Mouse (Mus musculus) neural tube, embryonic 14.5 days (tissue): ENCODE measurements around the gene Hoxc8. TPM values are rescaled to one million over a fixed set of nuclear protein-coding genes. Genes with fewer than 3 reads are reported as not detected.

ENCODE experiments used
- ATAC-seq: fragments of 200-750 bp; cut with Nextera tagmentation; 2 replicates; pipeline ENCODE4 v1.8.0; 2017; ENCODE audit warnings: low read depth, mild to moderate bottlenecking, moderate TSS enrichment, moderate library complexity
- H3K27ac ChIP-seq: fragments of 300-500 bp; sonication (generic); 2 replicates; pipeline ENCODE4 v1.5.1; 2014; ENCODE audit warnings: low read depth, mild to moderate bottlenecking, control low read depth, low read length, moderate library complexity, mixed read lengths
- H3K27me3 ChIP-seq: fragments of 300-500 bp; sonication (generic); 2 replicates; pipeline ENCODE4 v1.6.1; 2014; ENCODE audit warnings: low read length; ENCODE audit not compliant: control insufficient read depth, insufficient read depth
- H3K36me3 ChIP-seq: fragments of 300-500 bp; sonication (generic); 2 replicates; pipeline ENCODE4 v1.6.1; 2014; ENCODE audit warnings: low read length, mixed read lengths; ENCODE audit not compliant: control insufficient read depth, insufficient read depth
- H3K4me1 ChIP-seq: fragments of 300-500 bp; sonication (generic); 2 replicates; pipeline ENCODE4 v1.6.1; 2014; ENCODE audit warnings: low read length; ENCODE audit not compliant: control insufficient read depth, insufficient read depth
- H3K4me2 ChIP-seq: fragments of 300-500 bp; sonication (generic); 2 replicates; pipeline ENCODE4 v1.6.1; 2014; ENCODE audit warnings: mild to moderate bottlenecking, low read depth, low read length, control low read depth
- H3K4me3 ChIP-seq: fragments of 300-500 bp; sonication (generic); 2 replicates; pipeline ENCODE4 v1.5.1; 2014; ENCODE audit warnings: low read depth, low read length, control low read depth, mixed read lengths
- H3K9ac ChIP-seq: fragments of 300-500 bp; sonication (generic); replicated peaks from 2 replicates; pipeline ENCODE4 v1.6.1; 2014; ENCODE audit warnings: low read depth, mild to moderate bottlenecking, control low read depth, low read length, mixed read lengths
- H3K9me3 ChIP-seq: fragments of 300-500 bp; sonication (generic); 2 replicates; pipeline ENCODE4 v1.6.1; 2016; ENCODE audit warnings: low read length; ENCODE audit not compliant: control insufficient read depth
- WGBS: fragments of 180-500 bp; shearing (Covaris S2); extraction: QIAGEN DNeasy Blood & Tissue Kit; methylation state at CpG from one replicate; pipeline ENCODE4 v1.1.7; 2014; 5-methylcytosine and 5-hydroxymethylcytosine counted together
- polyA plus RNA-seq: library from polyadenylated mRNA; unstranded; fragments of >200 nt; fragmentation: Nextera tagmentation; extraction: Ambion mirVana; gene quantifications from 2 replicates; pipeline ENCODE4 v1.2.1, GENCODE M21; 2014

The Hoxc8 gene
- polyA plus RNA-seq, 1 experiment from 2014 or later, result 50.1 TPM

- no peak for ATAC-seq
- H3K4me2 ChIP-seq, result peak overlapping the region; percentile 46; the same call in 1 of the 2 replicates
- peaks cover 38% of the 10 kb centered on the region for H3K27me3 ChIP-seq
- H3K4me1 ChIP-seq, result no peaks in the 10 kb centered on the region
- peak overlapping the region; percentile 69; the same call in 1 of the 2 replicates for H3K9ac ChIP-seq
- H3K9me3 ChIP-seq, result no peaks in the 10 kb centered on the region
- H3K36me3 ChIP-seq, result no peaks in the 10 kb centered on the region
- under 1% methylated on average over 6 of the region's 6 CpGs for WGBS
- no peak overlapping the region for H3K27ac ChIP-seq
- H3K4me3 ChIP-seq, result peak overlapping the region; percentile 35; the same call in 1 of the 2 replicates
Measured at GRCm38 (mm10) chr15:102953561-102953960, 36.8 kb upstream of the Hoxc8 start.

DNA sequence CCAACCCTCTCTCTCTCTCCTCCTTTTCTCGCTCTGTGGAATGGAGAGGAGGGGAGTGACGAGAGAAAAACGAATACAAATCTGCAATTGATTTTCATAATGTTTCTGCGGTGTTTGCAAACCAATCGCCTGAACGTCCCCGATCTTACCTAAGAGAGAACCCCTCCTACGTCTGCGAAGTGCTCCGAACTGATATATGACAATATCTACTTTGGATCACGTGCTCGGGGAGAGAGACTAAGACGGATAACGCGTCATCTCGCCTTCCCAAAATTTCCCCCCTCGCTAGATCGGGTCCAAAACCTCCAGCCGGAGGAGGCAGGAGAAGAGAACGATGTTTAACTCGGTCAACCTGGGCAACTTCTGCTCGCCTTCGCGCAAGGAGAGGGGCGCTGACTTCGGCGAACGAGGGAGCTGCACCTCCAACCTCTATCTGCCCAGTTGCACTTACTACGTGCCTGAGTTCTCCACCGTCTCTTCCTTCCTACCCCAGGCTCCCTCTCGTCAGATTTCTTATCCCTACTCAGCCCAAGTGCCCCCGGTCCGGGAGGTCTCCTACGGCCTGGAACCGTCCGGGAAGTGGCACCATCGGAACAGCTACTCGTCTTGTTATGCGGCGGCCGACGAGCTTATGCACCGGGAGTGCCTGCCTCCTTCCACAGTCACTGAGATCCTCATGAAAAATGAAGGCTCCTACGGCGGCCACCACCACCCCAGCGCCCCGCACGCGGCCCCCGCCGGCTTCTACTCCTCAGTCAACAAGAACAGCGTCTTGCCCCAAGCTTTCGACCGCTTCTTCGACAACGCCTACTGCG lies 36.0 kb upstream of the Hoxc8 start, which contains the start of gene Hoxc11:
Gene Hoxc11, plus strand, starts transcription at position 236 of the 815 bp plus-strand sequence.
- H3K36me3 ChIP-seq, result no peaks in the 10 kb centered on the region
- peak within 1 kb of the TSS; percentile 35 for H3K4me3 ChIP-seq
- under 1% methylated on average over 57 of the region's 57 CpGs for WGBS
- H3K9ac ChIP-seq, result peak within 1 kb of the TSS; percentile 69
- H3K4me1 ChIP-seq, result no peaks in the 10 kb centered on the region
- peaks cover 33% of the 10 kb centered on the region for H3K27me3 ChIP-seq
- H3K4me2 ChIP-seq, result peak within 1 kb of the TSS; percentile 46; the same call in 1 of the 2 replicates
- peak; percentile 35 for ATAC-seq
- no peaks in the 10 kb centered on the region for H3K9me3 ChIP-seq
- peak within 1 kb of the TSS; percentile 84 for H3K27ac ChIP-seq

DNA sequence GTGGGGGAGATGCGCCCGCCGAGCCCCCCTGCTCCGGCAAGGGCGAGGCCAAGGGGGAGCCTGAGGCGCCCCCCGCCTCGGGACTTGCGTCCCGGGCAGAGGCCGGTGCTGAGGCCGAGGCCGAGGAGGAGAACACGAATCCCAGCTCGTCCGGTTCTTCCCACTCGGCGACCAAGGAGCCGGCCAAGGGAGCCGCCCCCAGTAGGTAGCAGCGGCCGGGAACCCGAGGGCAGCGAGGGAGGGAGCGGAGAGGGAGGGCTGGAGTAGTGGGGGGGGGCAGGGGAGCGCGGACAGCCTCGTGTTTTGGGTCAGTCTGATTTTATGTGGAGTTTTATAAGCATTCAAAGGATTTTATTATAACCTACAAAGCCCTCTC lies 35.4 kb upstream of the Hoxc8 start:
- H3K4me3 ChIP-seq, result peak overlapping the region; percentile 35
- H3K27me3 ChIP-seq, result peaks cover 33% of the 10 kb centered on the region
- ATAC-seq, result no peak; the same call in 1 of the 2 replicates
- peak overlapping the region; percentile 69 for H3K9ac ChIP-seq
- peak overlapping the region; percentile 84 for H3K27ac ChIP-seq
- H3K4me1 ChIP-seq, result no peaks in the 10 kb centered on the region
- peak overlapping the region; percentile 46; the same call in 1 of the 2 replicates for H3K4me2 ChIP-seq
- H3K36me3 ChIP-seq, result no peaks in the 10 kb centered on the region
- WGBS, result 0% methylated on average over 27 of the region's 28 CpGs
- no peaks in the 10 kb centered on the region for H3K9me3 ChIP-seq

DNA sequence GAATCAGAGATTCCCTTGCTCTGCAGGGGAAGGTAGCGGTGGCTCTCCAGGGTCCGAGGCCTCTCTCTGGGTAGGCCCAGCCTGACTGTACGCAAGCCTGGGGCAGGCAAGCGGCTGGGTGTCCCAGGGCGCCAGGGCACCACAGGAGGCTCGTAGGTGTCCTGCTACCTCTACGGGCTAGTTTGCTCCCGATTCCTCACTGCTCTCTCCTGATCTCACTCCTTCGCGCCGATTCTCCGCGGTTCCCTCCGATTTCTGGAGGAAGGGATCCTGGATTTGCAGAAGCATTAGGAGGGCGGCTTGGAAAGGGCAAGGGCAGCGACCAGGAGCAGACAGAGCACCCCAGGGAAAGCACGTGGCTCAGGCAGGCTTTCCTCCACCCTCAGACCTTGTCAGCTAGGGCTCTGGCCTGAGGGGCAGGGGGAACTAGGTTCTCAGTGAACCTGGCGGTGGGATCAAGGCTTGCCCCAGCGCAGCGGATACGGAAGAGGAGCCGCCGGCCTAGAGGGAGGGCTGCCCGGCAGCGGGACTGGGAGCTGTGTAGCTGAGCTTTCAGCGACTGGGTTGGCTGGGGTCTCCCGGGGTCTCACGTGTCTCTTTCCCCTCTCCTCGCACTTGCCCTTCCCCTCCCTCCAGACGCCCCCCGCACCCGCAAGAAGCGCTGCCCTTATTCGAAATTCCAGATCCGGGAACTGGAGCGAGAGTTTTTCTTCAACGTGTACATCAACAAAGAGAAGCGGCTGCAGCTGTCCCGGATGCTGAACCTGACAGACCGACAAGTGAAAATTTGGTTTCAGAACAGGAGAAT lies 34.4 kb upstream of the Hoxc8 start:
- 2% methylated on average over 40 of the region's 40 CpGs for whole genome bisulfite sequencing
- H3K4me3 ChIP-seq, result peak overlapping the region; percentile 35
- peak overlapping the region; percentile 46 for H3K4me2 ChIP-seq

GRCm38 (mm10) chr15:102956906-102957305 lies 33.5 kb upstream of the Hoxc8 start:
- peak overlapping the region; percentile 69; the same call in 1 of the 2 replicates for H3K9ac ChIP-seq
- H3K9me3 ChIP-seq, result no peaks in the 10 kb centered on the region
- peak overlapping the region; percentile 76 for H3K27ac ChIP-seq
- no peak for ATAC-seq
- peak overlapping the region; percentile 35 for H3K4me3 ChIP-seq
- 5% methylated on average over 12 of the region's 12 CpGs for whole genome bisulfite sequencing
- no peaks in the 10 kb centered on the region for H3K36me3 ChIP-seq
- peaks cover 37% of the 10 kb centered on the region for H3K27me3 ChIP-seq
- H3K4me2 ChIP-seq, result peak overlapping the region; percentile 46
- H3K4me1 ChIP-seq, result no peaks in the 10 kb centered on the region

More for the DNA sequence above, 34.4 kb upstream of the Hoxc8 start:
- H3K4me1 ChIP-seq, result no peaks in the 10 kb centered on the region
- H3K9ac ChIP-seq, result peak overlapping the region; percentile 69
- no peaks in the 10 kb centered on the region for H3K9me3 ChIP-seq
- no peak for ATAC-seq
- H3K36me3 ChIP-seq, result no peaks in the 10 kb centered on the region
- peaks cover 37% of the 10 kb centered on the region for H3K27me3 ChIP-seq
- H3K27ac ChIP-seq, result peak overlapping the region; percentile 76

DNA sequence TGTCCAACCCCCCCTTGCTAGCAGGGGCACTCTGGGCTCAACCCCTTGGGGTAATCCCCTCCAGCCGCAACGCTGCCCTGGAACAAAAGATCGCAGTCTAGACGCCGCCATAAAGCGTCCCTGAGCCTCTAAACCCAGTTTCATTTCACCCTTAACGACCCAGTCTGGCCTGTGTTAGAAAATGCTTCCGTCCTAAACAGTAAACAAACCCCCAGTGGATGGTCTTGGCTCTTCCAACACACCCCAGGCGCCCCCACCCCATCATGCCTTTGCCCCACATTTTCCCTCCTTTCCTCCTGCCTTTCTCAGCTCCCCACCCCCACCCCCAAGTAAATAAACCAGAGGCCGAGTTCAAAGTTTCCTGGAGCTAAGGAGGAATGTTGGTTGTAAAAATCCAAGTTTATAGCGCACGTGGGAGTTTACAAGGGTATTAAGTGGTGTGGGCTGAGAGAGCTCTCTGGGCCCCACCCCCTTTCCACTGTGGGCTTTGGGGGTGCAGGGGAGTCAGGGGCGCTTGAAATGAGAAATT lies 30.7 kb upstream of the Hoxc8 start:
- ATAC-seq, result peak; percentile 35; the same call in 1 of the 2 replicates
- peak overlapping the region; percentile 34; the same call in 1 of the 2 replicates for H3K9ac ChIP-seq
- H3K27ac ChIP-seq, result peak overlapping the region; percentile 44; the same call in 1 of the 2 replicates
- 1% methylated on average over 13 of the region's 13 CpGs for WGBS
- H3K4me1 ChIP-seq, result no peaks in the 10 kb centered on the region
- peaks cover 26% of the 10 kb centered on the region for H3K27me3 ChIP-seq
- H3K4me3 ChIP-seq, result no peak overlapping the region; the same call in 1 of the 2 replicates
- H3K4me2 ChIP-seq, result peak overlapping the region; percentile 43
- H3K36me3 ChIP-seq, result no peaks in the 10 kb centered on the region
- no peaks in the 10 kb centered on the region for H3K9me3 ChIP-seq

GRCm38 (mm10) chr15:102961728-102962127 lies 28.7 kb upstream of the Hoxc8 start:
- H3K27me3 ChIP-seq, result peaks cover 35% of the 10 kb centered on the region
- H3K4me3 ChIP-seq, result no peak overlapping the region
- no peak overlapping the region; the same call in 1 of the 2 replicates for H3K9ac ChIP-seq
- no peaks in the 10 kb centered on the region for H3K9me3 ChIP-seq
- no peaks in the 10 kb centered on the region for H3K36me3 ChIP-seq
- H3K27ac ChIP-seq, result peak overlapping the region; percentile 57
- H3K4me2 ChIP-seq, result peak overlapping the region; percentile 35
- no peaks in the 10 kb centered on the region for H3K4me1 ChIP-seq
- WGBS, result 3% methylated on average over 6 of the region's 6 CpGs
- no peak for ATAC-seq

DNA sequence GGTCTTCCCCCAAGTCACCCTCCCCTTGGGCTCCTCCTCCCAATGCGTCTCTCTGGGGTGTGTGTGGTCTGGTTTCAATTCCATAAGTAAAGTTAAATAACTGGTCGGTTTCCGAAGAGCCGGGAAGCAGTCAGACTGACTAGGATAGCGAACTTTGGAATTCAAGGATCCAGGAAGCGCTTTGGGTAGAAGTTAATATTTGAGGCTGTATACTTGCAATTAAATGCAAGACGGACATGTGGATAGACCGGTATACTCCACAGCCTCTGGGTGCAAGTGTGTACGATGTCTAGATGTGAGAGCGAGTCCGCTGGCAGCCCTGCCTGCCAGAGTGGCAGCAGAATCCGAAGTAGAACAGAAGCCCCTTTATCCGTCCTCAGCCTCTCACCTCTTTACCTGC lies 27.9 kb upstream of the Hoxc8 start:
- Histone ChIP-seq H3K27me3 (peaks cover 30% of the 10 kb centered on the region), H3K9me3 (no peaks in the 10 kb centered on the region), H3K9ac (peak overlapping the region; percentile 12; the same call in 1 of the 2 replicates), H3K4me1 (no peaks in the 10 kb centered on the region), H3K4me2 (peak overlapping the region; percentile 94), H3K27ac (0 out of 2 replicates have a peak overlapping the region, but pooled peaks have one; percentile 4), H3K4me3 (peak overlapping the region; percentile 87), H3K36me3 (no peaks in the 10 kb centered on the region)
- ATAC-seq, result no peak
- 3% methylated on average over 13 of the region's 13 CpGs for WGBS
